Mouse (Mus musculus) layer of hippocampus, postnatal 25 days (tissue): Measurements from ENCODE around the gene Gli2. TPM values are rescaled to one million over a fixed set of nuclear protein-coding genes. Genes with fewer than 3 reads are reported as not detected.

Experiments
- DNase-seq, 2 experiments: peaks; one replicate each; pipeline ENCODE4 v3.0.0; 2022; ENCODE audit warnings: mixed read lengths in 2 of 2, low spot score in 1 of 2; ENCODE audit errors: extremely low spot score in 1 of 2
- microRNA-seq, 2 experiments: library from miRNA; unstranded; fragments of <30 nt; microRNA quantifications; one replicate each; pipeline ENCODE4 v1.2.0; 2021
- total RNA-seq, 2 experiments: library from RNA; stranded (reverse); gene quantifications; 2 replicates each; pipeline ENCODE4 v1.2.3; 2021

The Gli2 gene
- total RNA-seq, 2 experiments from 2014 or later, result 3.4 to 4.1 TPM

DNA sequence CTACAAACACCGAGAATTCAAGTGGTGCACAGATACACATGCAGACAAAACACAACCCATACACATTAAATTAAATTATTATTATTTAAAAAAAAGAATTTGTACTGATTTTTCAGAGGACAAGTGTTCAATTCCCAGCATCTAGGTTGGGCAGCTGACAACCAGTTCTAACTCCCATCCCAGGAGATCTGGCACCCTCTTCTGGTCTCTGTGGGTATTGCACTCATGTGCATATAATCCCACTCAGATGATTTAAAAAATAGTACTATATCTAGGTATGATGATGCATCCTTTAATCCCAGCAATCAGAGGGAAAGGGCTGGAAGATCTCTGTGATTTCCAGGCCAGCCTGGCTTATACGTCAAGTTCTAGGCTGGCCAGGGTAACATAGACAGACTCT is 231.2 kb downstream of the Gli2 start:
- DNase-seq, result no peak

DNA sequence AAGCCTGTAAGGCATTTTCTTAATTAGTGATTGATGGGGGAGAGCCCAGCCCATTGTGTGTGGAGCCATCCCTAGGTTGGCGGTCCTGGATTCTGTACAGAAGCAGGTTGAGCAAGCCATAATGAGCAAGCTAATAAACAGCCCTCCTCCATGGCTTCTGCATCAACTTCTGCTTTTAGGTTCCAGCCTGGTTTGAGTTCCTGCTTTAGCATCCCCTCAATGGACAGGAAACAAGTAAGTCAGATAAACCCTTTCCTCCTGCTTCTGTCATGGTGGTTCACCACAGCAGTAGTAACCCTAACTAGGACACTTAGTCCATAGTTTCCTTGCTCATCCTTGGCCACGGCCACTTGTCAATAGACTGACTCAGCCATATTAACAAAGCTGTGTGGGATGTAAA is 238.4 kb downstream of the Gli2 start:
- DNase-seq, result no peak

DNA sequence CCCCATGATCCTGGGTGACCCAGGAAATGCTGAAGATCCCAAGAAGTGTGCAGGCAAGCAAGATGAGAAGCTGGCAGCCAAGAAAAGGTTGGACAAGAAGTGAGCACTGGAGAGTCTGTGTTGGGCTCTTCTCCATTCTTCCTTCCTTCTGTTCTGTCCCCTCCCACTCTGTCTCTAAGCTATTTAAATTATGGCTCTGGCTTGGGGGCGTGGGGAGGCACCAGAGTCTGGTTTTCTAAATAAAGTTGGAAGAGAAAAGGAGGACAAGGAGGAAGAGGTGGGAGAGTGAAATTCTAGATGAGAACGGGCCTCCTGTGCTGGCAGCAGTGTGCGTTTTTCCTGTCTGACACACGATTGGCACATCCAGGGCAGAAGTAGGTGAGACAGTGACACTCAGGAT is 243.1 kb downstream of the Gli2 start:
- no peak for DNase-seq

- DNase-seq, result no peak
Observed at GRCm38 (mm10) chr1:118806727-118807126, 246.7 kb downstream of the Gli2 start.

GRCm38 (mm10) chr1:118802166-118802565 is 251.3 kb downstream of the Gli2 start:
- DNase-seq, result no peak

DNA sequence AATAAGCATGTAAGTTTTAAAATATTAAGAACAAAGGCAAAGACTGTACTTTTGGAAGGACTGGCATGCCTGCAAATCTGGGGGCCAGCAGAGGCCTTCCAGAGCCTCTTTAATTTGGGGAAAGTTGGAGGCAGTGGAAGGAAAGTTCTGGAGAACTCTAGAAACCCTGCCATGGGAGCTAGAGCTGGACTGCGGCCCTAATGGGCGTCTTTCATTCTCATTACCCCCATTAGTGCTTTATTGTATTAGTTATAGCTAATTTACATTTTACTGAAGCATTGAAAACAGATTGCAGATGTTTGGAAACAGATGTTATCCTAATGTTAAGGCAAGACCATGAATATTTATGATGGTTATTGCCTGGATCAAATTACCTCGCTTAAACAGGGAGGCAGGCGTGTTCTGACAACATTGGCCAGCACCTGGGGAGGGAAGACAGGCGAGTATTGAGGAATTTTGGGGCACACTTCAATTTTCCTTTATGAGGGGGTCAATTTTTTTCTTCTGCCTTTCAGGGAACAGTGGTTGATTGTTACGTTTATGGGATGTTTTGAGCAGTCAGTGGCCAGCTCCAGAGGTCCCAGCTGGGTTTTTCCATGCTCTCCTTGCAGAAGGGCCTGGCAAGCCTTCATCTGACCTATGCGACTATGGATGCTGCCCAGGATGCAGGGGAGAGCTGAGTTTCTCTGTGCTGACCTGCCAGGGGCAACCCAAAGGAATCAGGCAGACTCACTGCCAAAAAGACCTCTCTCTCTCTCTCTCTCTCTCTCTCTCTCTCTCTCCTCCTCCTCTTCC is 253.9 kb downstream of the Gli2 start:
- DNase-seq, result no peak

- no peak for DNase-seq
Observed at GRCm38 (mm10) chr1:118795415-118796167, 257.8 kb downstream of the Gli2 start.

- DNase-seq, result no peak
Observed at GRCm38 (mm10) chr1:118789871-118790270, 263.5 kb downstream of the Gli2 start.

DNA sequence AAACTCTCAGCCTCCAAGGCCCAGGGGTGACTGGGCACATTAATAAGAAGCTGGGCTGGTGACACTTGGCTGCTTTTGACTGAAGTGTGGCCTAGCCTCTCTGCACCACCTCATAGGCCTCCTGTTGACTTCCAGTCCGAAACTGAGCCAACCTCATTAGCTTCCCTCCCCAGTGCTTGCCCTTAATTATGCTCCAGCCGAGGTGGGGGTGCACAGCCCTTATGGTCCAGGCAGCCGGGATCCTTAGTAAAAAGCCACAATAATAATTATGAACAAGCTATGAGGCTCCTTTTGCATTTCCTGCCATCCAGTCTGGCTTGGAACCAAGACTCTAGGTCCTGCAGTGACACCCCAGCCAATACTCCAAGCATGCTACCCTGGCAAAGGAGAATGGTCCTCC is 264.0 kb downstream of the Gli2 start:
- no peak for DNase-seq

DNA sequence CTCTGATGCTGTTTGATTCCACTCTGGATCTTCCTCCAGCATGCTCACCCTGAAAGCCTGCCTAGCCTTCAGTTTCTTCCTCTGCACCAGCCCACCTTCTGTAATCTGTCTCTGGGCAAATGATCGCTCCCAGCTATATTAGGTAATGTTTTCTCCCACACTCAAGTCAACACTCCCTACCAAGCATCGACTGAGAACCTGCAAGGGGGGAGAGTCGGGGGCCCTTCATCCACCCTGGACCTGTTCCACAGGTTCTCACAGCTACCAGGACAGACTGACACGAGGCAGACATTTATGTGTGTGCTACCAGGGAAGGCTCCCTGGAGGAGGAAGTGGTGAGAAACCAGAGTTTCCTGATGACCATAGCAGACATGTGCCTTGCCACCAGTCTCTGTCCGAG is 264.6 kb downstream of the Gli2 start:
- DNase-seq, result no peak

DNA sequence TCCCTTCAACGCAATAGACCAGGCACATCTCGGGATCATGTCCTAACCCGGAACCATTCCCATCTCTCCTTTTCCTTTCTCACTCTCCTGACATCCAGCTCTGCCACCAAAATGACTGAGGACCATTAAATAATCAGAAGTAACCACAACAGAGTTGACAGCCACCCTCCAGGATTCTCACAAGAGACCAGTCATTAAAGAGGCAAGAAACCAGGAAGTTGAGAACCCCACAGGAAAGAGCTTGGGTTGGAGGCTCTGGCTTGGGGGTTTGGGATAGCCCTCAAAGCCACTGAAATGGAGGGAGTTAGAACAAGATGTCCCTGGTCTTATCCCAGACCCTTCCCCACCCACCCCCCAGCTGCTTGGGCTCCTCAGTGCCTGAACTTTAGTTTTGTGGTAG is 265.9 kb downstream of the Gli2 start:
- DNase-seq, result no peak

Small RNA genes within 50 kb of the gene (microRNA-seq; reads per million reads assigned to microRNA genes)
- 0 reads per million in 2 experiments for gene Mir6346
